Mouse (Mus musculus) adipocyte (in vitro differentiated cells): Measurements from ENCODE around the gene Nucb1.

Experiments
- DNase-seq: peaks from one replicate; pipeline ENCODE4 v3.0.0-alpha.2; 2016; ENCODE audit warnings: low spot score

The Nucb1 gene

DNA sequence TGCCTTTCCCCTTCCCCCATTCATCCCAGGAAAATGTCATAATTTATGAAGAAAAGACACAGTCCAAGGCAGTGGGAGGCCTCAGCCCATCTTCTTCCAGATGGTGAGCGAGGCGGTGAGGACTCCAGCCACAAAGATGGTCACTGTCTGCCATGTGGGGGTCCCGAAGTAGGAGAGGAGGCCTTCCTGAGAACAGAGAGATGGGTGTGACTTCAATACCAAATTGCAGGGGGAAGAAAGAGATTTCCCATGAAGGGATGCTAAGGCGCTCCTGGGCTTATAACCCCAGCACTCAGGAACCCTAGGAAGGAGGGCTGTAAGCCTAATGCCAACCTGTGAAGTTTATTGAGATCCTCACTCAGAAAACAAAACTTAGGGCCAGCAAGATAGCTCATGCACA is 48.4 kb downstream of the Nucb1 start:
- no peak for DNase-seq

DNA sequence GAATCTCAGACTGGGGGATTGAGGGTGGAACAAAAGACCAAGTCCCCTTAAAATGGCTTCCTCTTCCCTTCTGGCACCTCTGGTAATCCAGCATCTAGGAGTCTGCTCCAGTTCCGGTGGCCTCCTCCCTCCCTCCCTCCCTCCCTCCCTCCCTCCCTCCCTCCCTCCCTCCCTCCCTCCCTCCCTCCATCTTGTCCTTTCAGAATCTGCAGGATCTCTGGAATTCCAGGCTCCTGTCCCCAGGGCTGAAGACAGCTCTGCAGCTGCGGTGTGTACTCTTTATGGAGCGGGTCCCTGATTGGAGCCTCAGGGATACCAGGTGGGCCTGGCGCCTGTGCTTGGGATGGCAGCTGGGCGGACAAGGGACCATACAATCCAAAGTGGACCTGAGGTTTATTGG is 48.9 kb downstream of the Nucb1 start:
- no peak for DNase-seq

DNA sequence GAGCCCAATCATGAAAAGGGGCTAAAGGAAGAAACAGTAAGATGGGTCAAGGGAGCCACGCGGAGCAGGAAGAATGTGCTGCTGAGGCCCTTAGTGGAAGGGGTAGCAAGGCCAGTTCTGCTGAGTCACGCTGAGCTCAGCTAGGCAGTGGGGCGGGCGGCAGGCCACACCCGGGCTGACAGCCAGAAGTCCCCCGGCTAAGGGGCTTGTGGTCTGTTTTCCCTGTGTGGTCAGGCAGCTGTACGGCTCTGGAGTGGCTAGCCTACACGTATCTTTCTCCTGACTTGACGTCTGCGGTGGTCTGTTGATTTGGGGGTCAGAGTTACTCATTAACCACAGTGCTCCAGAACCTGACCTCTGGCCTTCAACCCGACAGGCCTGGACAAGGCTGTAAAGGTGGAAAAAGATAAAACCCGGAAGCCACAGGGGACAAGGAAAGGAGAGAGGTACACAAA is 49.3 kb downstream of the Nucb1 start:
- DNase-seq: peak; percentile 55

DNA sequence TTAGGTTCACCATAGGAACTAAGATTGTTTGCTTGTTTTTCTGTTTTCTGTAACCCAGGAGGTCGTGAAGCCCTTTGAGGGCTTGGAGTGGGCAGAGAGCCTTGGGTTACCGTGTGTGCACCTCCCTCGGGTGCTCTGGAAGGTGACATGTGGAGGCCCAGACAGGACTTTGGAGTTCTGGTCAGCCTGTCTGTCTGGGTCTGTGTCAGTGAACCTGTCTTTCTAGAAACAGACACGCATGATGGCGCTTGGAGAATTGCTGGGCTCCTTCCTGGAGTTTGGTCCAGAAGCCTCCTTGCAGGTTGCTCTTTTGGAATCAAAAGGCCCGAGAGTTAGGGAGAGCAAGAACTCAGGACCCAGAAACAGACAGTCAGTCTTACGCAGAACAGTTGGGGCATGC is 49.8 kb downstream of the Nucb1 start:
- DNase-seq: no peak

DNA sequence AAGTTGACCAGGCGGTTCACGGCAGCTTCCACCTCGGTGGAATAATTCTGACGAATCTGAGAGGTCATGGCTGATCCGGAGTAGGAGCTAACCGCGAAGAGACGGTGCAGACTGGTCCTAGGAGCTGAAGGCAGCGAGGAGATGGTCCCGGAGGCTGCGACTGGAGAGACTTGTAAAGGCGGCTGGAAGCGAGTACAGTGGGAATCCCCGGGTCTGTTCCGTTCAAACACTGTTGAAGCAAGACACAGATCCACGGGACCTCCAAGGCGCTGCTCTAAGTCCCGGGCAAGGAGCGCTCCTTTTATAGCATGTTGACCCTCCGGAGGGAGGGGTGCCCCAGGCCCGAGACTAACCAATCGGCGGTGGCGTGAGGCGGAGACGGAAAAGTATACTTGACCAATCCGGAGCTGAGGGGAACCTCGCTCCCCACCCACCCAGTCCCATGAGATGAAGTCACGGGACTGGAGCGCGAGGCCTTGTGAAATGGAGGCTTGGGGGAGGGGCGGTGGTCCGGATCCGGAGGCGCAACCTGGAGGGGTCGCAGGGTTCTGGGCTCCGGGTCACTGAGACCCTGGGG is 50.6 kb downstream of the Nucb1 start, which contains the start of gene Ftl1:
Gene Ftl1, minus strand, starts transcription at position 321 of the 577 bp plus-strand sequence.
- peak; percentile 97 for DNase-seq

DNA sequence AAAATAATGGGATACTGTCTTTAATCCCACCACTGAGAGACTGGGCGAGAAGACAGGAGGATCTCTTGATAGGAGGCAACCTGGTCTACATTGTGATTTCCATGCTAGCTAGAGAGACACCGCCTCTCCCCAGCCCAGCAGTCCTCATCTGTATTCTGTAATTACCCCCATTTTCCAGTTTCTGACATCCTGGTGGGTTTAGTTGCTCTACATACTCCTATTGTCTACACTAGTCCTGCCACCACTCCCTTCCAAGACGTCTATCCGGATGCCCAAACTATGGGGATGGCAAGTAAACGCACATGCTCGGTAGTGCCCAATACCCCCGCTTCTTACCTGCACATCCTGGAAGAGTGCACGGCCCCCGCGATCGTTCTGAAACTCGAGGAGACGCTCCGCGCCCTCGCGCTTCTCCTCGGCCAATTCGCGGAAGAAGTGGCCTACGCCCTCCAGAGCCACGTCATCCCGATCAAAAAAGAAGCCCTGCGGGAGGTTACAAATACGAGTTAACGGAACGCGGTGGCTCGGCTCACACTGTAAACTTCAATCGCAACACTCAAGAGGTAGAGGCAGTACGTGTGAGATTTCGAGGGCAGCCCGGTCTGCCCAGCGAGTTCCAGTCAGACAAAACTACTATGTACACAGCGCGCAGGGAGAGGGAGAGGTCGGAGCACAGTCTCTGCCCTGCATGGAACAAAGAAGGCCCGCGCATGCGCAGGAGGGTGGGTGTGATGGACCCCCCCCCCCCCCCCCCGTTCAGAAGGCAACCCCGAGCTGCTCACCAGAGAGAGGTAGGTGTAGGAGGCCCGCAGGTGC is 51.2 kb downstream of the Nucb1 start:
- peak; percentile 71 for DNase-seq

DNA sequence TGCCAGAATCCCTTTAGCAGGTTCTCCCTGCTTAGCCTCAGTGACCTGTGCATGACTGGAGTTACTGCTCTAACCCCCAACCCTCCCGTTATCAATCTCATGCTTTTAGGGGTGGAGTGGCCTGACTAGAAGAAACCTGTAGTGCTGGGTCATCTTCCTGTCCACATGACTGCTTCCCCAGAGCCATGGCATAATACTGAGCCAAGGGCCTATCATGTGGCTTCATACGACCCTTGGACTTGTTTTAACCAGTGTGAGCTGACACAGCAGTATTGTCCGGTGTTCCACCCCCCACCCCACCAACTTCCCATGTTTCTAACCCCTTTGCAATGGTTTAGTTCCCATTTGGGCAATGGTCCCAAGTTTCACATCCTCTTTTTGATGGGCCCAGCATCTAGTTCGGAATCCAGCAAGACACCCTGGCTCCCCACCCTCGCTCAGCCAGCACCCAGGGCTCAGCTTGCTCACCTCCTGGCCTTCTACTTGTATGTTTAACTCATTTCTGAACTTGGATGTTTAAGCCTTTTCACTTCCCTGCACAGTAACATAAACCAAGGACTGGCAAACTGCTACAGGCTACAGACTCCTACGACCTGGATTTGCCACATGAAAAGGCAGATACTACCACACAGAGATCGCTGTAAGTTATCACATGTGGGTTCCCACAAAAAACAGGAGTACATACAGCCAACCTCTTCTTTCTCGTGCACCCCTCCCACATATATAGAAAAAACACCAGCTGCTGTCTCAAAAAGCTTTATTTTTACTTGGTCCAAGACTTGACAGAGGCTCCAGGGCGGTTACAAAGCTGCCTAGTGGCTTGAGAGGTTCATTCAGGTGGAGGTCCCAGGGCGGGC is 52.8 kb downstream of the Nucb1 start:
- DNase-seq: peak; percentile 85

DNA sequence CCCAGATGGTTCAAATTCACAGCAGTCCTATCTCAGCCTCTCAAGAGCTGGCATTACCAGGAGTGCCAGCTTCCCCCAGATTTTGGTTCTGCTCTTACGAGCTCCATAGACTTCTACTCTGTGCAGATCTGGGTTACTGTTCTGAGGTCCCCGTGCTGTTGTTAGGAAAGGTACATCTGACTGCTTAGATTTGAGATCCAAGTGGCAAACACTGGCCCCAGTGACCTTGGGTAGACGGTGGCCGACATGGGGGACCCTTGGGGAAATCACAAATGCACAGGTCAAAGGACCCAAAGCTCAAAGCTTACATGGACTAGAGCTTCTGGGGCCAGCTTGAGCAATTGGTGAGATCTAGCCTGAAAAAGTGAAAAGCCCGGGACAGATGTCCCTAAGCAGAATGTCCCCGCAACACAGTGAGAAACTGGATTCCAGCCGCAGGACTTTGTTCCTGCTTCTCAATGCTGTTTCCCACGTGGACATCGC is 53.4 kb downstream of the Nucb1 start:
- no peak for DNase-seq

DNA sequence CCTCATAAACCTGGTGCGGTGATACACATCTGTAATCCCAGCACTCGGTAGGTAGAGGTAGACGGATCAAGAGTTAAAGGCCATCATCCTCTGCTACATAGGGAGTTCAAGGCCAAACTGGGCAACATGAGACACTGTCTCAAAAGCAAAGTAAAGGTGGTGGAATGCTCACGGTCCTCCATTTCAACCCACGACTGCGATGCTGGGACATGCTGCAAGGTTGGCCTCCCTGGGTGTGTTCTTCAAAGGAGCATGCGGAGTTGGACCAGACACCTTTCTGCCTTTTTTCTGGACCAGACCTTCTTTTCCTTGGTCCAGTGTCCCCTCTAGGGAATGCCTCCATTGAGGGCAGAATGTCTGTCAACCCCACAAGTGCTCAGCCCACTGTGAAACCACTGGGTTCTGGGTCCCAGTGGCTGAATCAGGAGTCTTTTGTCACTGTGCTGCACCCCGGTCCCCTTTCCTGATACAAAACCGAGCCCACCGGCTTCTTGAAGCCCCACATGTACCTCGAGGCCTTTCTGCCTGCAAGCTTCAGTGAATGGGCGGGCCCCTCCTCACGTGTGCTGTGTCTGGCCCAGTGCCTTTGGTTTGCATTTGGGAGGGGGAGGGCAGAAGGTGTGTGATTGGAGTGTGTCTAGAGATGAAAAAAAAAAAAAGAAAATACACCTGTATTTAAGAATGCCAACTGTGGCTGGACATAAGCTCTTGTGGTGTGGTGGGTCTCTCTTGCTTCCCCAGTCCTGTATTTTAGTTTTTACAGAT is 54.1 kb downstream of the Nucb1 start:
- no peak for DNase-seq

DNA sequence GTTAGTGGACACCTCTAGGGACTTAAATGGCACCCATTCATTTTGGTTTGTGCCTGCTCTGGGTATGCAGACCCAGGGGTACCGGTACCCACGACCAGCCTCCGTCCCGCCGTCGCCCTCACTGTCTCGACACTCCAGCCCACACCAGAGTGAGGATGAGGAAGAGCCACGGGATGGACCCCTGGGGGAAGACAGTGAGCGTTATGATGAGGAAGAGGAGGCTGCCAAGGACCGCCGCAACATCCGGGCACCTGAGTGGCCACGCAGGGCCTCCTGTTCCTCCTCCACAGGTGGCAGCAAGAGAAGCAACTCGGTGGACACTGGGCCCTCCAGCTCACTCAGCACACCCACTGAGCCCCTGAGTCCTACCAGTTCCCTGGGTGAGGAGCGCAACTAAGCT is 55.2 kb downstream of the Nucb1 start:
- DNase-seq: no peak

DNA sequence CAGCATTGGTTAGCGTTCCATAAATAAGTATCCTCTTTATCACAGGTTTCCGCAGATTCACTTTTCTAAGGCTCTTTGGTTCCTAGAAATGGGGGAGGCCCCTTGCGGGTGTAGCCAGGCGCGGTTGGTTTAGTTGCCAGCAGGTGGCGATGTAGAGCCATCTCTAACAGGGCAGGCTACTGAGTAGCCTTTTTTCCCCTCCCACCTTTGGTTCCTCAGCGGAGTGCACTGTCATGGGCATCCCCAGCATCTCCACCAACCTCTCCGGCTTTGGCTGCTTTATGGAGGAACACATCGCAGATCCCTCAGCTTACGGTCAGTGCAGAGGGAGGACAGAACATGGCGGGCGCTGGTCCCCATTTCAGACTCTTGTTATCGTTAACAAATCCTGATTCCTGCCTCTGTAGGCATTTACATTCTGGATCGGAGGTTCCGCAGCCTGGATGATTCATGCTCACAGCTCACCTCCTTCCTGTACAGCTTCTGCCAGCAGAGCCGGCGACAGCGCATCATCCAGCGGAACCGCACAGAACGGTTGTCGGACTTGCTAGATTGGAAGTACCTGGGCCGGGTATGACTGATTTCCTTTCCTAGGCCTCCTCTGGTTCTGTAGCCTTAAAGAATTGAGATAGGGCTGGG is 58.7 kb downstream of the Nucb1 start:
- peak; percentile 68 for DNase-seq

DNA sequence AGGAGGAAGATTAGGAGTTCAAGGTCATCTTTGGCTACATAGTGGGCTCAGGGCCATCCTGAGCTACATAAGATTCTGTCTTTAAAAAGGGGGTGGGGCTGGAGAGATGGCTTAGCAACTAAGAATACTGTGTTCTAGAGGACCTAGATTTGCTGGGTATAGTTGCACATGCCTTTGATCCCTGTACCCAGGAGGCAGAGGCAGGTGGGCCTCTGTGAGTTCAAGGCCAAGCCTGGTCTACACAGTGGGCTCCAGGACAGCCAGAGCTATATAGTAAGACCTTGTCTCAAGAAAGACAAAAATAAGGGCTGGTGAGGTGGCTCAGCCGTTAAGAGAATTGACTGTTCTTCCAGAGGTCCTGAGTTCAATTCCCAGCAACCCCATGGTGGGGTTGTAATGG is 60.2 kb downstream of the Nucb1 start:
- no peak for DNase-seq

DNA sequence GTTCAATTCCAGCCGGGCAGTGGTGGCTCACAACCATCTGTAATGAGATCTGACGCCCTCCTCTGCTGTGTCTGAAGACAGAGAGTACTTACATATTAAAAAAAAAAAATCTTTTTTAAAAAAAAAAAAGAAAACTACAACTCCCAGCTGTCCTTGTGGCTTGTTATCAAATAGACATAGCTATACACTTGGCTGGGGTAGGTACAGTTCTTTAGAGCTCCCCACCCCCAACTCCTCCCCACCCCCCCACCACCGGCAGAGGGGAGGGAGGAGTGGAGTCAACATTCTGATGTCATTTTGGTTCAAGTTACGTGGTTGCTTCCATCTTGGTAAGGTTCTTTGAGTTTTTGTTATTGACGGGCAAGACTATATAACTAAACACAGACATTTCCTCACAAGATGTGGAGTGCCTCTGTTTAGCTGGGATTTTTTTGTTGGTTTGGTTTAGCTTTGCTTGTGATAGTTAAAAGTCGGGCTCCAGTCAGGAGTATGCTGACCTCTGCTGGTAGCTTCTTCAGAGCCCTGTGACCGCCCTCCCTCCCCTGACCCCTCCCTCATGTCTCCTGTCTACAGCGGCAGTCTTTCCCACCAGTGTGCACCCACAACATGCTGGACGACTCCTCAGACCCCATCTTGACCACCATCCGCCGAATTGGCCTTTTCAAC is 62.7 kb downstream of the Nucb1 start:
- peak; percentile 33 for DNase-seq

DNA sequence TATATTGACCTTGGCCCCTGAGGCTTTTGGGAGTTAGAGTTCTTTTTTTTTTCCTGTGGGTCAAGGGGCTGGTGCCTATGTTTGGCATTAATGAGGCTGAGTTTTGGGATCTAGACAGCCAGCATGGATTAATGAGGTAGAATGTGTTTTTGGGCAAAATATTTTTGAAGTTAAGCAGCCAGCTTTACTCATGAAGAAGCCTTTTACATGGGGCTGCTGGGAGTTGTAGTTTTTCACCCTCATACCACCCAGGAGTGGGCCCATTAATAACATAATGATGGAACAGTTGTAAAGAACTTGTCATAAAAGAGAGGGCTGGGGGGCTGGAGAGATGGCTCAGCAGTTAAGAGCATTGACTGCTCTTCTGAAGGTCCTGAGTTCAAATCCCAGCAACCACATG is 63.6 kb downstream of the Nucb1 start:
- no peak for DNase-seq

DNA sequence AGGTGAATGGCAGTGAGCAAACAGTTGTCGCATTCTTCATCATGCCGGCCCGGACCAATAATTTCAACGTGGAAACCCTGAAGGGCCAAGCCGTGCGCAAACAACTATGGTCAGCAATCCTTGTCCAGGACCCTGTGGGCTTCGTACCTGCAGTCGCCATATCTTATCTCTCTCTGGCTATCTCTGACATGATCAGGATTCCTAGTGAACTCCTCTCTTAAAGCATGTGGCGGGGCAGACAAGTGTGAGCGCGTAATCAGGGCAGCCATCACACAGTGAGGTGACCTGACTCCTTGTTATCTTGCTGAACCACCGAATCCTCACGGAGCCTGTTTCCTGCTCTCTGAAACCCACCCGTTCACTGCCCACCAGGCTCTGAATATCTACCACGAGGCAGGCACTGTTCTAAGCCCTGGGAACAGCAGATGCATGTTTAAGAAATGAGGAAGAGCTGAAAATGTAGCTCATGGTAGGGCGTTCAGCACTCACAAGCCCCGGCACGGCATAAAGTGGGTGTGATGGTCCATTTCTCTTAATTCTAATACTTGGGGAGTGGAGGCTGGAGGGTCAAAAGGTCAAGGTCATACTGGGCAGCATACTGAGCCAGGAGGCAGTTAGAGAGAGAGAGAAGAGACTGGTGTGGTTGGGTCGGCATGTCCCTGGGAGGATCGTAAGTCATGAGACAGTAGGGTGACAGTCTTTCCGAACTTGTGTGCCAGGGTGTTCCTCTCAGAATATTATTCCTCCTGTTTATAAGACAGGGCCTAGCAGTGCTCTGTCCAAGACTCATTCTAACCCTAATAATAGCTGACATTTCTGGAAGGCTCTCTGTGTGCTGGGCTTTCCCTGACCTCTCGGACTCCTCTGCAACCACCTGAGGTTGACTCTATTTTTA is 66.4 kb downstream of the Nucb1 start:
- no peak for DNase-seq
